Mouse (Mus musculus) liver, embryonic 14.5 days (tissue): ENCODE data around the gene 4930562C15Rik.

Source experiments
- CTCF ChIP-seq: IDR thresholded peaks from 2 replicates; pipeline ENCODE4 v1.5.1; 2016; ENCODE audit warnings: antibody characterized with exemption, low read depth, control low read depth
- EP300 ChIP-seq: IDR thresholded peaks from 2 replicates; pipeline ENCODE4 v1.6.1; 2016; ENCODE audit warnings: antibody characterized with exemption, low read depth

DNA sequence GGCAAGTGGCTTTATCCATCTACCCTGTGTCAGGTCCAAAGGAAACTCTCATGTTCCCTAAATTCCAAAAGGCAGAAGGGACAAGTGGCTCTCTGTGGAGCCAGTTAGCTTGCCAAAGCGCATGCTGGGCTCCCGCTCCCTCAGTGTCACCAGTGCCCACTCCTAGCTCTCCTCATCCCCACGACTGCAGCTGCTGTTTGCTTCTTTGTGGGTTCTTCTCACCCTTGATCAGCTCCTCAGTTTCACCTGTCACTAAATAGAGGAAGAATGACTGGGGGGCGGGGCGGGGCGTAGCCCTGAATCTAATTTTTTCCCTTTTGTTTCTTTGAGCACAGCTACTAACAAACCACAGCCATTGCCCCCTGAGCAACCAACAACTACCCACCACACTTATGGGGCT, 63.7 kb downstream of the 4930562C15Rik start:
- TF ChIP-seq CTCF (no peak), EP300 (no peak)
